Mouse (Mus musculus) forebrain, embryonic 14.5 days (tissue): ENCODE data around the gene Syt7. TPM values are rescaled to one million over a fixed set of nuclear protein-coding genes. Genes with fewer than 3 reads are reported as not detected.

ENCODE experiments used
- ATAC-seq: fragments of 200-750 bp; cut with Nextera tagmentation; 2 replicates; pipeline ENCODE4 v1.8.0; 2017; ENCODE audit warnings: mild to moderate bottlenecking, moderate library complexity
- DNase-seq: peaks from one replicate; pipeline ENCODE4 v3.0.0-alpha.2; 2015; ENCODE audit warnings: low spot score
- H3K27ac ChIP-seq: fragments of 300-500 bp; sonication (generic); 2 replicates; pipeline ENCODE4 v1.5.1; 2014; ENCODE audit warnings: low read depth, mild to moderate bottlenecking, control low read depth, low read length, moderate library complexity
- H3K27me3 ChIP-seq: fragments of 300-500 bp; sonication (generic); replicated peaks from 2 replicates; pipeline ENCODE4 v1.6.1; 2014; ENCODE audit warnings: low read length, control low read depth, mixed read lengths; ENCODE audit not compliant: control insufficient read depth, insufficient read depth
- H3K36me3 ChIP-seq: fragments of 300-500 bp; sonication (generic); 2 replicates; pipeline ENCODE4 v1.6.1; 2014; ENCODE audit warnings: low read length, control low read depth; ENCODE audit not compliant: control insufficient read depth, insufficient read depth
- H3K4me1 ChIP-seq: fragments of 300-500 bp; sonication (generic); 2 replicates; pipeline ENCODE4 v1.6.1; 2014; ENCODE audit warnings: antibody characterized with exemption, low read length, control low read depth; ENCODE audit not compliant: control insufficient read depth, insufficient read depth
- H3K4me2 ChIP-seq: fragments of 300-500 bp; sonication (generic); 2 replicates; pipeline ENCODE4 v1.6.1; 2014; ENCODE audit warnings: mild to moderate bottlenecking, control low read depth, low read length
- H3K4me3 ChIP-seq: fragments of 300-500 bp; sonication (generic); 2 replicates; pipeline ENCODE4 v1.5.1; 2014; ENCODE audit warnings: low read depth, low read length, control low read depth
- H3K9ac ChIP-seq: fragments of 300-500 bp; sonication (generic); 2 replicates; pipeline ENCODE4 v1.6.1; 2014; ENCODE audit warnings: mild to moderate bottlenecking, low read length, control low read depth, moderate library complexity
- H3K9me3 ChIP-seq: fragments of 300-500 bp; sonication (generic); replicated peaks from 2 replicates; pipeline ENCODE4 v1.6.1; 2016; ENCODE audit warnings: low read length, control low read depth, mixed read lengths; ENCODE audit not compliant: control insufficient read depth
- WGBS: fragments of 180-500 bp; shearing (Covaris S2); extraction: QIAGEN DNeasy Blood & Tissue Kit; methylation state at CpG from one replicate; pipeline ENCODE4 v1.1.7; 2014; 5-methylcytosine and 5-hydroxymethylcytosine counted together
- polyA plus RNA-seq: library from polyadenylated mRNA; unstranded; fragments of >200 nt; fragmentation: Nextera tagmentation; extraction: Ambion mirVana; gene quantifications from 2 replicates; pipeline ENCODE4 v1.2.1, GENCODE M21; 2014

The Syt7 gene
- polyA plus RNA-seq, 1 experiment from 2014 or later = 5.8 TPM

DNA sequence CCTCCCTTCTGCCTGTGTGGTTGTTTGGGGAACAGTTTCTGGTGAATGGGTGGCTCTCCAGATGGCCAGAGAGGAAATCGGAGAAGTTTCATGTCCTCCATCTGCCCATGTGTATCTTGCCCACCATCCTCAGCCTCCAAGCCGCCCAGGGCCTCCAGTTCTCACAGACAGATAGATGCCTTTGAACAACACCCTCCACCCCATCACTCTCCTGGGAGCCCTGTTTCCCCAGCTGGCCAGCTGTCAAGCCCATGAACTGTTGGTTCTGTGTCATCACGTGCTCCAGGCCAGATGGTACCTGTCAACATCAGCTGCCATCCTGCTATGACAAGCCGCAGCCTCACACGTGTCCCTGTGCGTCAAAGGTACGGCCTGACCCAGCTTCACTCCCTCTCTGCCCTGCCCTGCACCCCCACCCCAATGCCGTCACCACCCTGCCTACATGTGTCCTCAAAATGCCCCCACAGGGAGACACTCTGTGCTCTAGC is 80.3 kb downstream of the Syt7 start:
- Histone ChIP-seq H3K36me3 (no peaks in the 10 kb centered on the region), H3K4me3 (no peak overlapping the region), H3K27me3 (no peaks in the 10 kb centered on the region), H3K9me3 (no peaks in the 10 kb centered on the region), H3K27ac (no peak overlapping the region), H3K4me1 (no peaks in the 10 kb centered on the region), H3K4me2 (no peak overlapping the region), H3K9ac (no peak overlapping the region)
- WGBS = 62% methylated on average over 8 of the region's 8 CpGs
- no peak for ATAC-seq
- no peak for DNase-seq

DNA sequence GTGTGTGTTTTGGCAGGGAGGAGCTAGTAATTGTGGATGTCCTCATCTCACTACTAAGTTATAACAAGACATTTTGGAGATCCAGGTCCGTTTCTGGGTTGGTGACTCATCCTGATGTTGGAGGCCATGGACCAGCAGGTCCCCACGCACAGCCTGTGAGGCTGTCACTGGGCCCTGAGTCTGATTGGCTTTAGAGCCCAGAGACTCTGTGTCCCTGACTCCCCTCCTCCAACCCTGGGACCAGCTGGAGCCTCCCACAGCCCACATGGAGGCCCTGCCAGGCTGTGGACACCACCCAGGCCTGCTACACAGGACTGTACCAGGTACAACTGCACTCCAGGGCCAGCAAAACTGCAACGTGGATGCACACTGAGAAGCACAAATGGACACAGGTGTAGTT is 84.1 kb downstream of the Syt7 start:
- 72% methylated on average over 3 of the region's 3 CpGs for WGBS

GRCm38 (mm10) chr19:10473779-10474178 is 84.9 kb downstream of the Syt7 start:
- Histone ChIP-seq H3K4me2 (no peak overlapping the region), H3K27me3 (no peaks in the 10 kb centered on the region), H3K9me3 (no peaks in the 10 kb centered on the region), H3K4me1 (no peaks in the 10 kb centered on the region), H3K4me3 (no peak overlapping the region), H3K27ac (no peak overlapping the region), H3K9ac (no peak overlapping the region), H3K36me3 (no peaks in the 10 kb centered on the region)
- DNase-seq (no peak), ATAC-seq (no peak)
- 11% methylated on average over 6 of the region's 6 CpGs for WGBS

More for the DNA sequence above, 84.1 kb downstream of the Syt7 start:
- ATAC-seq (no peak), DNase-seq (no peak)
- no peaks in the 10 kb centered on the region for H3K36me3 ChIP-seq
- no peak overlapping the region for H3K4me2 ChIP-seq
- no peaks in the 10 kb centered on the region for H3K9me3 ChIP-seq
- no peaks in the 10 kb centered on the region for H3K4me1 ChIP-seq
- H3K27ac ChIP-seq = no peak overlapping the region
- H3K9ac ChIP-seq = no peak overlapping the region
- H3K4me3 ChIP-seq = no peak overlapping the region
- no peaks in the 10 kb centered on the region for H3K27me3 ChIP-seq

DNA sequence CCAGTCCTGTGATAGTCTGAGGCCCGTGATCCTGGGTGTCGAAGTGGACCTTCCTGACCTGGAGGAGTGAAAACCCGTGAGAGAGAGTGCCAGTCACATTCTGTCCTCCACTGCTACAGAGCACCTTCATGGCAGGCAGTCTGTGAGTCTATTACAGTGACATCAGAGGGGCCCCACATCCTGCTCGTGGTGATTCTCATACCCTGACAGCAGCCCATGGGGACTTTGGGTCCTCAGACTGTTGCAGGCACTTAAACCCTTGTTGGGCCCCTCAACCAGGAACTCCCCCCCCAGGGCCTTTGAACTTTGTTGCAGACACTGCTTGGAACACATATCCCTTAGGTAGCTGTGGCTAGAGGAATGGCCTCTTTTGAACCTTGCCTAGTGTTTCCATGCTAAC is 90.7 kb downstream of the Syt7 start:
- H3K27ac ChIP-seq = no peak overlapping the region
- ATAC-seq = no peak
- WGBS = 69% methylated on average over 4 of the region's 4 CpGs
- H3K4me1 ChIP-seq = no peaks in the 10 kb centered on the region
- H3K36me3 ChIP-seq = no peaks in the 10 kb centered on the region
- no peak overlapping the region for H3K4me3 ChIP-seq
- H3K27me3 ChIP-seq = no peaks in the 10 kb centered on the region
- no peaks in the 10 kb centered on the region for H3K9me3 ChIP-seq
- H3K9ac ChIP-seq = no peak overlapping the region
- DNase-seq = no peak
- H3K4me2 ChIP-seq = no peak overlapping the region

DNA sequence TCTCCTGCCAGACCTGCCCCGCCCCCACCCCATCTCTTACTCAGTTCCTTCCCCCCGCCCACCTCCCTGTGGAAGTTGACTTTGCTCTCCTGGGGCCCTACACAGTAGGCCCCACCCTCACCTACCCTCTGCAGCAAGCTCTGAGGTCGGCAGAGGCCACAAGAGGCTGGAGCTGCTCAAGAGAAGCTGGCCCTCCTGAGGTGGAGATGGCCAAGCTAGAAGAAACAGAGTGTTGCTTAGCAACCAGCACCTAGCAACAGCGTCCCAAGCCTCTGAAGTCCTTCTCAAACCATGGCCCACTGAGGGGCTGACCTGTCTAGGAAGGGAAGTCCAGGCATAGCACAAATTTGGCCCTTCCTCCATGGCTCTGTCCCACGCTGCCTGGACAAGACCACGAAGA is 93.8 kb downstream of the Syt7 start, which contains the start of gene Ppp1r32:
Gene Ppp1r32, minus strand, starts transcription at position 226 of the 400 bp plus-strand sequence.
- H3K4me2 ChIP-seq = no peak within 1 kb of the TSS
- no peaks in the 10 kb centered on the region for H3K36me3 ChIP-seq
- no peaks in the 10 kb centered on the region for H3K27me3 ChIP-seq
- H3K27ac ChIP-seq = no peak within 1 kb of the TSS
- ATAC-seq (peak; percentile 67), DNase-seq (peak; percentile 74)
- no peak within 1 kb of the TSS for H3K9ac ChIP-seq
- 24% methylated on average over 6 of the region's 6 CpGs for WGBS
- no peaks in the 10 kb centered on the region for H3K9me3 ChIP-seq
- H3K4me3 ChIP-seq = no peak within 1 kb of the TSS
- H3K4me1 ChIP-seq = no peaks in the 10 kb centered on the region

GRCm38 (mm10) chr19:10486264-10486738 is 97.4 kb downstream of the Syt7 start:
- Histone ChIP-seq H3K9ac (no peak overlapping the region), H3K4me3 (no peak overlapping the region), H3K9me3 (no peaks in the 10 kb centered on the region), H3K27ac (no peak overlapping the region), H3K36me3 (no peaks in the 10 kb centered on the region), H3K4me1 (no peaks in the 10 kb centered on the region), H3K4me2 (no peak overlapping the region), H3K27me3 (no peaks in the 10 kb centered on the region)
- DNase-seq = peak; percentile 87
- peak; percentile 83 for ATAC-seq
- WGBS = 25% methylated on average over 9 of the region's 9 CpGs

DNA sequence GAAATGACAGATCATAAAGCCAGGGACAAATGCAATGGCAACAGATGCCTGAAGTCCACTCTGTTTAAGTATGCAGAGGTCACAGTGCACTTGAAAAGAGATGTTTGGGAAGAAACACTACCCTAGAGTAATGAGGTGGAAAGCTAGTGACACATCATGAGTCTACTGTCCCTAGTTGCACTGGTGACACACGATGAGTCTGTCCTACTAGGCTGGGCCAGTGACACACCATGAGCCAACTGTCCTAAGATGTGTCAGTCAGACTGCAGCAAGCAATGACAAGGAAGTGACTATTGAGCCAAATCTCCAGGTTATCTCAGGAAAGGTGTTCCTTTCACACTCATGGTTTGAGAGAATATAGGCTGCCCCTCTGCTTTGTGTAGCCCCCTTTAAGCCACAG is 106.8 kb downstream of the Syt7 start:
- peaks cover 15% of the 10 kb centered on the region for H3K36me3 ChIP-seq
- H3K4me2 ChIP-seq = no peak overlapping the region
- no peaks in the 10 kb centered on the region for H3K27me3 ChIP-seq
- 88% methylated on average over 1 of the region's 1 CpGs for WGBS
- DNase-seq (no peak), ATAC-seq (no peak)
- no peaks in the 10 kb centered on the region for H3K9me3 ChIP-seq
- H3K9ac ChIP-seq = no peak overlapping the region
- H3K4me1 ChIP-seq = no peaks in the 10 kb centered on the region
- no peak overlapping the region for H3K4me3 ChIP-seq
- H3K27ac ChIP-seq = no peak overlapping the region

DNA sequence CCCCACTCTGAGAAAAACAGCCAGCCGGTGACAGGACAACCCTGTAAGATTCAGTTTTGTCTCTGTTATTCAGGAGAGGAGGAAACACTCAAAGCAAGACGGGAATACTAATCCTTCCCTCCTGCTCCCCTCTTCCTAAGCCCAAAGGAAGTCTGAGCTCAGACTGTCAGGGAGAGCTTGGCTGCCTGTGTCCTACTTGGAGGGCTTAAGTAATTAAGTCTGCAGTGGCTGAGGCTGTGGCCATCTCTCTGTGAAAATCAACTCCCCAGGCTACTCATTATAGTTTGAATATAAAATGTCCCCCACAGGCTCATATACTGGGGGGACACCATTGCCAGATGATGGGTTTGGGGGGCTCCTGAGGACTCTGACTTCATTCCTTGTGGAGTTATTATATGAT is 108.1 kb downstream of the Syt7 start:
- Histone ChIP-seq H3K27ac (no peak overlapping the region), H3K4me3 (no peak overlapping the region), H3K36me3 (peaks cover 28% of the 10 kb centered on the region), H3K4me1 (no peaks in the 10 kb centered on the region), H3K4me2 (no peak overlapping the region), H3K27me3 (no peaks in the 10 kb centered on the region), H3K9ac (no peak overlapping the region), H3K9me3 (no peaks in the 10 kb centered on the region)
- 53% methylated on average over 2 of the region's 2 CpGs for WGBS
- DNase-seq = no peak
- ATAC-seq = no peak

DNA sequence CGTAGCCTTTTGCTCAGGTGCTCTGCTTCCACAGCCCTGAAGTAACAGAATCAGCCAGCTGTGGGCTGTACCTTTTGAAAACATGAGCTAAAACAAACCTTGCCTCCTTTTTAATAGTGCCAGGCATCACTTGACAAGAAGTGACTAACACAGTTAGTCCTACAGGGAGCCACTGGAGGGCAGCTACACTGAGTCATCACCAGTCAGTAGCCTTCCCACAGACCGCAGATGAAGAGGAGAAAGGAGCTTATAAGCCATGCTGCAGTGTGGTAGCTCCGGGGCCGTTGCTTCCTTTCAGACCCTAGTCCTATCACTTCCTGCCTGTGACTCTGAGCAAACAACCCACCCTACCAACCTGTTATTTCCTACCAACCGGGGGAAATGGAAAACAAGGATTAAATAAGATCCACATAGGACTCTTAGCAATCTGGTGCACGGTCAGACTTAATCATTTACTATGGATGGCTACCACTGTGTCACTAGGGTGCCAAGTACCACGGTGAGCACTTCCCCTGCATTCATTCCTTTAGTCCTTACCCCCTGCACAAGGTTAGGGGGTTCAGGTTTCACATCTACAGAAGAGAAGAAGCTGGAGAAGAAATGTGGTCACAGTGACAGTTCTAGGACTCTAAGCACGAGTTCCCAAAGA is 108.7 kb downstream of the Syt7 start:
- H3K27me3 ChIP-seq = no peaks in the 10 kb centered on the region
- H3K4me2 ChIP-seq = no peak overlapping the region
- H3K4me3 ChIP-seq = no peak overlapping the region
- H3K27ac ChIP-seq = no peak overlapping the region
- H3K4me1 ChIP-seq = no peaks in the 10 kb centered on the region
- no peaks in the 10 kb centered on the region for H3K9me3 ChIP-seq
- H3K9ac ChIP-seq = no peak overlapping the region
- H3K36me3 ChIP-seq = peaks cover 29% of the 10 kb centered on the region
- ATAC-seq (no peak), DNase-seq (no peak)
- 69% methylated on average over 8 of the region's 8 CpGs for WGBS
